Mouse (Mus musculus): ENCODE data around the gene Ccr3.
A peak's percentile ranks its signal among the peaks of the same experiment; 100 is the strongest.
"Not testable (repeated sequence)": the region's sequence is repeated elsewhere in the genome, so short reads cannot be mapped to it uniquely, and the experiment has no call there.

Gene Ccr3

DNA sequence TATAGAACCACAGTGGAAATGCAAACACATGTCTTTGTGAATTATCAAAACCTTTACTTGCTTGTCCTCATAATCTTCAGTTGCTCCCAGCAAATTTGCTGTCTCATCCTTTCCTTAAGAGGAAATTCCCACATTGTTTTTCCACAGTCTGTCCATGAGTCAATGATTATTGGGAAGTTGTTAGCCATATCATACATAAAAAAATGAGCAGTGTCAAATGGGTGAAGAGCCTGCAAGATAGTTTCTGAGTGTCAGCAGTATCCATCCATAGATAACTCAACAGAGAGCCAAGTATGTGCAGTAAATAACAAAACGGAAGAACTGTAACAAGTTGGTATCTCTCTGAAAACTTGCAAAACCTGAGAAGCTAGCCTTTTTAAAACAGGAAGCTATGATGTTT is at the start of gene Ccr3:
Gene Ccr3, plus strand, starts transcription at position 301 of the 400 bp plus-strand sequence.
- DNase-seq = no peak

DNA sequence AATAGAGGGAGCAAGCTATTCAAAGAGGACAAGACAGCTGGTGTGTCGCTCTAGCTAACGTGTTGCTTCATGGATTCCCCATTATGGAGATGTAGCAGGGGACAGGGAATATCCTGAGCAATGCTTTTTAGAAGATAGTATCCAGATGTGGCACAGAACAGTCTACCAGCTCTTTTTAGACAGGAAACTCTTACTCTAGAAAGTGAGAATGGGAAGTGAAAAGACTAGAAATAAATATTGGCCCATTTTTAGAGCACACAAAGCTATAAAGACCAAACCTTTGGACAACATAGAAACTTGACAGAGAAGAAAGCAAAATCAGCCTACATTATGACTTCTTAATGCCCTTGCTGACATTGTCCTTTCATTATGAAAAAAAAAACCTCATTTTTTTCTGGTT is 46.1 kb upstream of the Ccr3 start:
- no peak for DNase-seq

DNA sequence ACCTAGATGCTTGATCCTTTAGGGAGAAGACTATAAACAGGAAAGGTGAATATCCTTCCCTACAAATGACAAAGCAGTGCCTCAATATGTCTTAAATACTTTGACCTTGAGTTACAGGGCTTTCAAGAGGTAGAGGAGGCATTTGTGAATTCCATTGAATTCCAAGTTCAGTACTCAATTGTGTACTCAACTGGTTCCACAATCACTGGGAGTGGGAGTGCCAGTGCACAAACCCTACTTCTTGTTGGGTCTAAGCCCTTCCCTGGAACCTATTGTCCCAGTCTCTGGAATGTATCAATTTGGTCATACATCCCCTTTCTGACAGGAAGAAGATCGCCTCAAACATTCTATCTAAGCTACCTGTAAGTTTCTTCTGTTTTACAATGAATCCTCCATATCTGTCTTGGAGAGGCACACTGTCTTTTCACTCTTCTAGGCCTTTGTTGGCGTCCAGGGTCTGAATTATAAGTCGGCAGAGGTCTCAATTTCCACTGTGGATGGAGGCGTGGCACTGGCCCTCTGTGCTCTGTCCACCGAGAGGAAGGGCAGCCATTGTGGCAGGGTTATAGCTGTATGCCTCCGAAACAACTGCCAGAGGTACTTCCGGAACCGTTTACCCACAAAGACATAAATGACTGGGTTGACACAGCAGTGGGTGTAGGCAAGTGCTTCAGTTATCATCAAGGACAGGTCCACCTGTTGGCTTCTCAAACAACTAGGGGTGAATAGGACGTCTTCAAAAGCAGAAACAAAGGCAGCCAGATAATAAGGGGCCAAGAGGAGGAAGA is 44.7 kb upstream of the Ccr3 start:
- peak; percentile 70 for DNase-seq

DNA sequence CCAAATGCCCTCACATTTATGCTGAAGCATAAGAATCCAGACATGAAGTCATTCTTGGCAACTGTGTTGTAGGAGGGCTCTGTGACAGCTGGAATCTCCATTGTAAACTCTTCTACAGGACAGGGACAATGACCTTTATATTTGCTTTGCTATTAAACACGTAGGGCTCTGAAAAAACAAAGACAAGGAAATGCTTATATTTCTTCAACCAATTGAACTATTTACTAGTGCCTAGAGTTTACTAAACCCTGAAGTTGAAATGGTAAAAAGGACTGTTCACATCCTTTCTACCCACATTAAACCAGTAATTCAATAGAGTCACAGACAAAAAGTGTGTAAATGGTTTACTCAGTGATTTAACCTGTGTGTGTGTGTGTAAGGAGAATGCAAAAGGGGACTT is 43.5 kb upstream of the Ccr3 start, which contains the start of gene Ccr1l1:
Gene Ccr1l1, minus strand, starts transcription at position 101 of the 400 bp plus-strand sequence.
- no peak for DNase-seq

DNA sequence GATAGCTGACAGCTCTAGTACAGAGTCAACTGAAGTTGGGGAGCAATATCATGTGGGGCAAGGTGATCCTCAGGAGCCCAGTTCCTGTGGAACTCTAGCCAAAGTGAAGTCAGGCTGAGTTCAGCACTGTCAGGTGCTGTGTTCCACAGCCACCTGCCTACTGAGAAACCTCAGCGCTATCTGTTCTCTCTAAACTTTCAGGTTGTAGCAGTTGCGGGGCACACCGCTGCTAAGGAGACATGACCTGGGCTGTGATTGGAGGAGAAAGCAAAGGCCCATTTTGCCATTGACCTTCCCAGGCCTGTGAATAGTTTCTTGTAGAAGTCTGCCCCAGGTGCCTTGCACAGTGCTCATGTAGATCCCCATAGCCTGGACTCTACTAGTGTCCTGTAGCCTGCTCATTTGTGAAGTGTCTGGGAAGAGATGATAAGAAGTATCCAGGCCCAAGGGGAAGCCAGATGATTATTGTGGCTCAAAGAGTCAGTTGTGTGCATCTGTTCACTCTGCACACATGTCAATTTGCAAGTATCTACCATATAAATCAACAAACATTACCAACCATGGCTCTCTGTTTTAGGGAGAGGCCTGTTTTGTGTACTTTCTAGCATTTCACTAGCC is 40.8 kb upstream of the Ccr3 start:
- not testable (repeated sequence) for DNase-seq

DNA sequence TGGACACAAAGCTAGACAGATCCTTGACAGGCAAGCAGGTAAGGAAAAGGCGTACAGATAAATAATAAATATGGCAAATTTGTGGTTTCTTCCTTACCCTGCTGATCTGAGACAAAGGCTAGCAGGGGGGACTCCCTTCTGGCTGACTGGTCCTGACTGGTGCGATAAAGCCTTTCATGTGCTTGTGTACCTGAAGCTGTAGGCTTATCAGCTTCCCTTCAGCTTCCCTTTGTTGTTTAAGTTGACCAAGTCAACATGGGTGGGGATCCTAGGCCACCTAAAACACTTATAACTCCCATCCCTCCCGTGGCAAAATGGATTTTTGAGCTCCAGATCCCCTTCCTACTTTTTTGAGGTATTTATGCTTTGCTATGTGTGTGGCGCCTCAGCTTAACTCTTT is 39.9 kb upstream of the Ccr3 start:
- DNase-seq = peak; percentile 75

DNA sequence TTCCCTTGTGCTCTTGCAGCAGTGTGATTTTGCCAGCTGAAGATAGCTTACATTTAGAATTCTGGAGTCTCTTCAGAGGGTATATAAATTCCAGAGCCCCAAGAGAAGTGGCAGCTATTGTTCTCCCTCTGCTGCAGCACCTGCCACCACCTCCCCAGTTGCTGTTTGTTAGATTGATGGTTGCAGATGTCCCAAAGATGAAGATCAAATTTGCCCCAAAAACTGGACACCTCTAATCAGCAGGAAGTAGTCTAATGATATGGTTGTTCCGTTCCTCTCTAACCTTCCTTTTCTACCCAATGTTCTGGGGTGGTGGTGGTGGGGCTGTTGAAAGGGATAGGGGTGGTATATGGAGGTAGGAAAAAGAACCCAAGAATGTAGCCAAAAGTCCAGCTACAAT is 39.1 kb upstream of the Ccr3 start:
- DNase-seq = peak; percentile 46

DNA sequence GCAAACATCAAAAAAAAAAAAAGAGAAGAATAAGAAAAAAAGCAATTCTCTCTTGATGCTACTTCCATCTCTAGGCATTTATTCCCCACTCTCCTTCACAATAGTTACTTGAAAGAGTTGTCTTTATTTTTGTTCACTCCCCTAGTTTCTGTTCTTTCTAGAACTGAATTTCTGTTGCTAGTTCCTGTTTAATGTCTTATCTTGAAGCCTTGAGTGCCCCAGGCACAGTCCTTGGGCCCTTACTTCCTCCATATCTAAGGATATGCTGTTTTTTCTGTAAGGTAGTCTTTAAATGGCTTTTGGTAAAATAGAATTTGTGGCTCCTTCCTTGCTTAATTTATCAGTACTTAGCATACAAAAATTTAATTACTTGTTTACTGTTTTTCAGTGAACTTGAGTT is 36.8 kb upstream of the Ccr3 start:
- DNase-seq = peak; percentile 72

DNA sequence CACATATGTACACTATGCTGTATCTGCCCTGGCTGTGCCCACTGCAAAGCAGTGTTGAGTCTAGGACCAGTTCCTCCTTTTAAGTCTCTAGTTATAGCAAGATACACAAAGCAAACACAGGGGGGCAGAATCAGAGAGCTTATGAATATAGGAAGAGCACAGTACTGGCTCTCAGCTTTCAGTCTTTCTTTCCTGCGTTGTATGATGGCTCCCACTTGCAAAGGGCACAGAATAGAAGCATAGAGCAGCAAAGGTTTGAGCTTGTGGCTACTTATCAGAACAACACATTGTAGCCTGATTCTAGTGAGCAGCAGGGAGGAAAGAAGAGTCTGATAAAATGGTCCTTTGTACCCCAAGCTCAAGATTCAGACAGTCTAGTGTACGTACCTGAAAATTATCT is 35.6 kb upstream of the Ccr3 start:
- peak; percentile 83 for DNase-seq

DNA sequence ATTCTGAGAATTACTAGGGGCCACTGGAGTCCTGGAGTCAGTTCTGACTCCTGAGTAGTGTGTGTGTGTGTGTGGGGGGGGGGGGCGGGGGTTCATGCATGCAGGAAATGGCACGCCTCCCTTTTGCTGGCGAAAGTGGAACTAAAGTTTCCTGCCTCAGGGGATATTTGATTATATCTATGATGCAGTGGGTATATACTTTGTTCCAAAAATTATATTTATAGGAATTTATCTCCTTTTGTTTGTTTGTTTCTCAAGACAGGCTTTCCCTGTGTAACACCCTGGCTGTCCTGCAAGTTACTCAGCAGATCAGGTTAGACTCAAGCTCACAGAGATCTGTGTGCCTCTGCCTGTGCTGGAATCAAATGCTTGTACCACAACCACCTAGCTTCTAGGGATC is 32.1 kb upstream of the Ccr3 start:
- DNase-seq = peak; percentile 51

DNA sequence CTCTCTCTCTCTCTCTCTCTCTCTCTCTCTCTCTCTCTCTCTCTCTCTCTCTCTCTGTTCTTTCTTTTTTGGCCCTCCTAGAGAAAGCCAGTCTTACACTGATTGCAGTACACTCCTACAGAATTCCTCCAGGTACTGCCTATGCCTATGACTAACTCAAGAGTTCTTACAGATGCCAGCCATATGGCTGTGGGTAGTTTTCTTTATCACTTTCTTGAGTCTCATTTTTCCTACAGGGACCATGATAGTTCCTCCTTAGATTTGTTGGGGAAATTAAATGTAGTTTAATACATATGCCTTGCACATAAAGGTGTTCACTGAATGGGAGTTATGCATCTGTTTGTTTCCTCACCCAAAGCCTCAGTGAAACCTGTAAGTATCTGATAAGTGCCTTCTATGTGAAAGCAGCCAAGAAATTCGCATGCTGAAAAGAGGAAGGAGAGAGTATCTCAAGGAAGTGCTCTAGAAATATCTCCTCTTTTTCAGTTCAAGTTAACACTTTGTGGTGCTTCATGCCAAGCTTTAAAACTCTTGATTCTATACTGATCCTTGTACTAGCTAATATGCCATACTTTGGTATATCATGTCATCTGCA is 30.4 kb upstream of the Ccr3 start:
- DNase-seq = no peak

DNA sequence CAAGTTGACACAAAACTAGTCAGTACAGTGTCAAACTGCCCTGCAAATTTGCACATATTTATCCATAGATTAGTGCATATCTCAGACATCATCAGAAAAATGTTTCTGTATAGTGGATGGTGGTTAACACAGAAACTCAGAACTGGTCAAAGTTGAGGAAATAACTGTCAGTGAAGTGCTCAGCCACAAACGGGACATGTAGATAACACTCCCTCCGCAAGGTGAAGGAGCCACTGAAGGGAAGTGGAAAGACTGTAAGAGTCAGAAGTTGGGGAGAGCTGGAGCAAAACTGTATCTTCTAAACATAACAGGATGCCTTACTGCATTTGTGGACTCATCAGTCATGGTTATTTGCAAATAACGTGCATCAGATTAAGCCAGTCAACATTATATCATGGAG is 24.1 kb upstream of the Ccr3 start:
- DNase-seq = no peak

DNA sequence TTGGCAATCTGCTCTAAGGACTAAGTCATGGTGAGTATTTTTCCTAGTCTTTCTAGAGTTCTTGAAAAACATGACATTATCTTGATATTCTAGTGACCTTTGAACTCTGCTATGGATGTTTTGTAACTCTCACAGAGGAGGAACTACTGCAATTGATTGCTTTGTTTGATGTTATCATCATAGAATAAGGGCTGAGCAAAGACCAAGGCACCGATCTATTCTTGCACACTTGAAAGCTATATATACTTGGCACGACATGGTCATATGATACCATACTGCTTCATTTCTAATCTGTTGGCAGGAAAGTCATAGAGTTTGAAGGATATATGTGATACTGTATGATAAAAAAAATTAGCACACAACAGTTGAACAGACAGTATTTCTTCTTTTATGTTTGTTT is 22.0 kb upstream of the Ccr3 start:
- no peak for DNase-seq

DNA sequence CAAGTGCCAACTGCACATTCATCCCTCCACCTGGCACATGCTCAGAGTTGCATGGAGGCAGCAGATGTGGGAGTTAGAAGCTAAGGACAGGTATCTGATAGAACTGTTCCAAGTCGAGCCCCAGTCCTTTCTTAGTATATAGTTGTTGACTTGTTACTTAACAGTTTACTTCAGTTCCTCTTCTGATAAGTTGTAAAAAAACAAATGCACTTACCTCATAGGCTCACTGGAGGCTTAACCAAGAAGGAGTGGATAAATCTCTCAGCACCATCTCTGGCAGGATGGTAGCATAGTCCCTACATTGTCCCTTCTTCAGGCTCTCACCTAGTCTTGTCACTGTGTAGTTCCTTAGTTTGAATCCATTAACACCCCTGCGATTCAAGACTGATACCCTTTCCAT is 9.1 kb upstream of the Ccr3 start:
- DNase-seq = no peak

DNA sequence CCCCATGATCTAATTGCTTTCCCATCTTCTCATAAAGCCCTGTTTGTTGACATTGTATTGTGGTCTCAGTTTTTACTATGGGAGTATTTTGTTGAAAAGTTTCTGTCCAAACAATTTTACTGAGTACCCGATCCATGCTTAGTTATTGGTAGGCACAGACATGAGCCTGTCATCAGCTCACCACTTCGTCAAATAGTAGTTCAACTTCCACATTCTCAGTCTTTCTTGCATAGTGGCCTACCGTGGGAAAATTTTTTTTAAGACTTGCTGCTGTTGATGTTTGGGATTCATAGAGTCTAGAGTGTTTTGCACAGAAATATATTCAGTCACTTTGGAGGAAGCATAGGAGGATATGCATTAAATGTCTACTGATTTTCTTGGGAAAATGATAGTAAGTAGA is 8.5 kb upstream of the Ccr3 start:
- DNase-seq = no peak

DNA sequence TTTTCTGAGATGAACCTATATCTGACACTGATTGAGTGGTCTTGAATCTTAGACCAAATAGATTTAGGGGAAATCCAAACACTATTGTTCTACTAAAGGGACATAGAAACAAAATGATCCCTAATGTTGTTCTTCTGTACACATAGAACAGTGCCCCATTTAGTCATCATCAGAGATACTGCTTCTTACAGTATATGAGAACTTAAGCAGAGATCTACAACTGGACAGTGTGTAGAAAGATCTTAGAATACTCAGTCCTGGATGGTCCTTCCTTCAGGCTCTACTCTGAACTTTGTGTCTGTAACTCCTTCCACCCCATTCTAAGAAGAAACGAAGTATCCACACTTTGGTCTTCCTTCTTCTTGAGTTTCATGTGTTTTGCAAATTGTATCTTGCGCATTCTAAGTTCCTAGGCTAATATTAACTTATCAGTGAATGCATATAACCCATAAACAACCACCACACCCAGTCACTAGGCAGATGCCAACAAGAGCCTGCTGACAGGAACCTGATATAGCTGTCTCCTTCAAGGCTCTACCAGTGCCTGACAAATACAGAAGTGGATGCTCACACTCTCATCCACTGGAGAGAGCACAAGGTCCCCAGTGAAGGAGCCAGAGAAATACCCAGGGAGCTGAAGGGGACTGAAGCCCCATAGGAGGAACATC is 6.7 kb upstream of the Ccr3 start:
- no peak for DNase-seq

DNA sequence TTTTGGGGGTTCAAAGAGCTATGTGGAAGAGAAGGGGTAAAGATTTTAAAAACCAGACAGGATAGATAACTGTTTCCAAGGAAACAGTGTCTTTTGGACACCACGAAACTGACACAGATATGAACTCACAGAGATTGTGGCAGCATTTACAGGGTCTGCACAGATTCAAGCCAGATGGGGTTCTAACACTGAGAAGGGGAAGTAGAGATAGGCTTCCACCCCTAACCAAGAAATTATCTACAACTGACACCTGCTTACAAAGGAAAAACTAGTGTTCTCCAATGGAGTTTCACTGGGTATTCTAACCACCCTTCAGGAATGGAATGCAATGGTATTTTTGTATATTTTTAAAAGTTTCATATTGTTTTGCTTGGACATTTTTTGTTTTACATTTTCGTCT is 5.7 kb upstream of the Ccr3 start:
- no peak for DNase-seq

DNA sequence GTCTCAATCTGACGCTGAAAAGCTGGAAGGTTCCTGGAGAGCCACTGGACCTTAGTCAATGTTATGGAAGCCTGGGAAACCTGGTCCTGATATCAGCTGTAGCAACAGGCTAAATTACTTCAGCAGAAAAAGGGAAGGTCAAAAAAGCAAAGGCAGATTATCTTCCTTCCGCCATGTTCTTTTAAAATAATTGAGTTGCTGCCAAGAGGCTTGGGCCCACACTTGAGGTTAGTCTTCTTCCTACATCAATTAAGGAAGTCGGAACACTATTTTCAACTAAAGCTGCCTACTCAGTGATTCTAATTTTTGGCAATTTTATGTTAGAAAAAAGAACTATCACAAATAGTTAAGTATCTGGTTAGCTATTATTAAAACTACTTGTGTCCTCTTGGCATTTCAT is 1.9 kb upstream of the Ccr3 start:
- peak; percentile 90 for DNase-seq

DNA sequence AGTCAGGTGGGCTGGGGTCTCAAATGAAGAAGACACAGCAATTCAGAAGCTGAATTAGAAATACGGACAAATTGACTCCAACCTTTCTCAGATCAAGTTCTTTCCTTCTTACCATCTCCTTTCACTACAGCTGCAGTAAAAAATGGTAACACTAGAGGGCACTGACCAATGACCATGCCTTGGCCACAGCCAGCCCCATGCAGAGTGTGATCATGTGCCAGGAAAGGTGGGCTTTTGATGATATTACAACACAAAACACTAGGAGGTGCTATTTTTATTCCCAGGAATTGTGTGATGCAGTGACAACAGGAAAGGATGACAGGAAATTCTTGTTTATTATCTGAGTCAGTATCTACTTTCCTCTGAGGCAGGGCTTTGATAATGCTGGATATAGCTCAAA is 11.6 kb downstream of the Ccr3 start:
- peak; percentile 88 for DNase-seq

DNA sequence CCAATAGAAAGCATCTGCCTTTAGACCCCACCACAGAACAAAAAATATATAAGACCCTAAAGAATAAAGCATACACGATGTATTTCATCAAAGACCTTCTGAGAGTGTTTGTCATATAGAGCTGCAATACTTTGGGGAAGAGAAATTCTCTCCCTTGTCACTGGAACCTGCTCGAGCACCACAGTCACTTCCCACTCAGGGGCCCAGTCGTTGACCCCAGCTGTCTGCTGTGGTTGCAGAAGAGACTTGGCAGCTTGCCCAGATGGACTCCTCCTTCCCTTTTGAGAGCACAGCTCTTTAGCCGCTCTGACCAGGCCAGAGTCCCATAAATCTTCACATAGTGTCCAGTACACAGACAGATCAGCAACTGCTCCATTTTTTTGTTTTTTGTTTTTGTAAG is 15.9 kb downstream of the Ccr3 start:
- peak; percentile 98 for DNase-seq

DNA sequence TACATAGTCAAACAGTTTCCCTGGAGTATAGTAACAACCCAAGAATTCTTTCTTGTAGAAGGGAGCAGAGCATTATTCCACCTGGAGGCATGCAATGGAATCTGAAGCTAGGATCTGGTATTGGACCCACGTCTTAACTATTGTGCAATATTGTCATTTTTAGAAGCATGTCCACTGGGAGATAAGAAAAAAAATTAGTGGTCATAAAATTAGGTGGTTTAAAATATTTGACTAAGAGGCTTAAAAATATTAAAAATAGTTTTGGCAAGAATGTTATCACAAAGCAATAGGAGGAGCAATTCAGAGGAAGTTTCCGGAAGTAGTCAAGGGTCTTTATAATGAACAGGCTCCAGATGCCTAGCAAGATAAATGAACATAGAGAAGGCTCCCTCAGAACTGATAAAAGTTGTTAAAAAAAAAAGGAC is 16.4 kb downstream of the Ccr3 start:
- no peak for DNase-seq

DNA sequence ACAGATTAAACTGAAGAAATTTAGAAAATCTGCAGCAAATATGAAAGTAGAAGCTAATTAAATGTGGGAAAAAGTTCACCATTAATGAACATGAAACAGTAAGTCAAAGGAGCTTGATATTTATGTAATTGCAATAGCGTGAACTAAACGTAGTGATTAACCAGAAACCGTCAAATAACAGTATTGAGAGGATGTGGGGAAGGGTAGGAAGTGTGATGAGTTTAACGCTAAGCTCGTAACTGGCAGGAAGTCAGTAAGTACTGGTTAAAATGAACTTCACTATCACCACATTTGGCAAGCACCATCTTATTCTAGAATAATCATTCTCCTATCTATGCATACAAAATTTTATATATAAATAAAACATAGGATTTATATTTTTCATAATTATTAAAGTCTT is 17.2 kb downstream of the Ccr3 start:
- no peak for DNase-seq

DNA sequence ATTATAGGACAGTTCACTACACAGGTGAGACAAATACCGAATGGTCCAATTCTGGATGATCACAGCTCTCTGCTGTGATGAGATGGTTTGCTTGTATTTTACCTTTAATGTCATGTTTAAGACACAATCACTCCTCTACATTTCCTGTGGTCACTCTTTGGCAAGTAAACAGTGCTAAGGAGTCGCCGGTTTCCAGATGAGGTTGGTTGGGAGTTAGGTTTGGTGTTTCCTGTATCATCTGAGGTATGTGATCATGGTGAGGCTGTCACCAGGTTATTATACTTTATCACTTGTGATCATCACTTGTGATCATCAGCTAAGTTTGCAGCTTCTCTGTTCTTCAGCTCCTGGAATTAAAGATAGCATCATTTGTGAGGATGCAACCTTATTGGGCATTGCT is 19.2 kb downstream of the Ccr3 start:
- no peak for DNase-seq

DNA sequence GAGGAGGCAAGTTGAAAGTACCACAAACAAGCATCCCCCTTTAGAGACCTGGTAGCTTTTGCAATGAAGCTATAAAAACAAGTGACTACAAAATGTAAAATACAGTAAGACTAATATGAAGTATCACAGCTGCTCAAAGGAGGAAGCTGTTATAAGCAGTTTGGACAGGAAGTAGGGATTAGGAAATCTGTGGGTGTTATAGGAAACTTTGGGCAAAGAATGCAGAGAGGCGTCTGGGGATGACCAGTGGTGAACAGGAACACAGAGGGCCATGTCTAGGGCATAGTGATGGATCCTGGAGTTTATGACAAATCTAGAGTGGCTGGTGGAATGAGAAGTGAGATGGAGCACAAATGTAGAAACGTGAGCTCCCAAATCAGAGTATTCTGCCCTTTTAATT is 31.8 kb downstream of the Ccr3 start:
- peak; percentile 95 for DNase-seq

Data from heart, adult 11 months (tissue).